Comparison of ENCODE assay signal across 9 mouse cellular contexts in the genomic region with DNA sequence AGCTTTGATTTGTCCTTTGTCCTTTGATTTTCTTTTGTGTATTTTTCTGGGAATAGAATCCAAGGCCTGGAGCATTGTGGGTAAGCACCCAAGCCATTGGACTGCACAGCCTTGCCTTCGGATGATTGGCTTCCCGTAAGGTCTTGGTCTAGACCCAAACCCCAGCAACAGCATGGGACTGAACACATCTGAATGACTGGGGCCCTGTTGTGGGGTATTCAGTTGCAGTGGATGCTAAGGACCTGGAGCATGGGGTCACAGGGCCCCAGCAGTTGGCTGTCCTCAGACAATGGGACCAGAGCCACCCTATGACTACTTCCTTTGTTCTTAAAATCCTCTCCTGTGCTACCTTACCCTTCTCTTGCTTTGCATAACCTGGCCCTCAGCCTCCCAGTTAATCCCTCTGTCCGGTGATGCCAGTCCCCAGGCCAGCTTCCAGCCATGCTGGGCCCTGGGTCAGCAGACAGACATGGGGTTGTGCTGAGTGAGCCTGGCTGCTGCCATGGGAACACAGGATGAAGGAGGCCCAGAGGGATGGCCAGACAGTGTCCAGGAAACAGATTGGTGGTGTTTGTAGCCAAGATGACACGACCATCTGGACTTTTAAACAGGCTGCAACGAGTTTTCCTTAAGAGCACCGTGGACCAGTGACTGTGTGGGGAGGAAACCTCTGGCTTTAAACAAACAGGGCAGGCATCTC. TPM values are rescaled to one million over a fixed set of nuclear protein-coding genes. Genes with fewer than 3 reads are reported as not detected.
DNase-seq lines count a peak whose midpoint lies in the region; ATAC-seq and TF ChIP-seq lines count a peak whose summit lies in the region.
"Had no signal": no experiment of that assay in that cellular context is flagged by ENCODE, and none has a peak within 500 bp of the region (broad histone marks: within the 10 kb centered on the region; RNA-seq: fewer than 3 reads in every experiment).

No protein-coding gene starts in this region.

- H3K36me3 ChIP-seq in heart, adult 2 months (ENCODE audit: control insufficient read depth, insufficient read depth, low read length): no peaks in the 10 kb centered on the region
- H3K36me3 ChIP-seq in intestine, postnatal 0 days (ENCODE audit: control insufficient read depth, insufficient read depth): peaks cover 36% of the 10 kb centered on the region

- no peak overlapping the region for H3K4me2 ChIP-seq in intestine, postnatal 0 days (replicated peaks; ENCODE audit: low read depth)

- DNase-seq in Muller cell, postnatal 12 days (ENCODE audit: inconsistent ontology term): peak; percentile 83
- DNase-seq in cerebellum, postnatal 10 days: peak; percentile 84 to 90
- DNase-seq in heart, adult 2 months: peak; percentile 64 to 80
- no peak for DNase-seq in urinary bladder, postnatal 10 days (ENCODE audit: low spot score)
- no peak for DNase-seq in spleen, postnatal 14 days (ENCODE audit: low spot score in 2 of 2)
- no peak for DNase-seq in thymus, postnatal 36 days

- intact Hi-C loops in heart, adult 2 months (cut with DNase I): no loop called here

- no peak for ATAC-seq in intestine, postnatal 0 days
- no peak for ATAC-seq in megakaryocyte, adult 5-6 weeks (ENCODE audit: poor library complexity, severe bottlenecking)

- TF ChIP-seq CTCF in heart, adult 2 months (IDR thresholded peaks at IDR 0.05): no peak
- TF ChIP-seq CTCF in intestine, postnatal 0 days (IDR thresholded peaks at IDR 0.05; ENCODE audit: low read depth): no peak

- H3K9ac ChIP-seq in heart, adult 2 months (ENCODE audit: low read depth, low read length): no peak overlapping the region
- no peak overlapping the region for H3K9ac ChIP-seq in intestine, postnatal 0 days (ENCODE audit: low read depth, low read length)

- 37% methylated on average over 6 of the region's 6 CpGs for WGBS in heart, adult 2 months
- 69% methylated on average over 6 of the region's 6 CpGs for WGBS in intestine, postnatal 0 days

- H3K9me3 ChIP-seq in intestine, postnatal 0 days (ENCODE audit: control insufficient read depth): no peaks in the 10 kb centered on the region

- peak overlapping the region; percentile 92 for H3K27ac ChIP-seq in heart, adult 2 months
- 0 out of 2 replicates have a peak overlapping the region, but pooled peaks have one; percentile 46 for H3K27ac ChIP-seq in intestine, postnatal 0 days (ENCODE audit: low read depth, low read length)

- TF ChIP-seq POLR2A in heart, adult 2 months (IDR thresholded peaks at IDR 0.05; ENCODE audit: insufficient read depth, low read depth, low read length): peak; percentile 71

- no peaks in the 10 kb centered on the region for H3K79me2 ChIP-seq in heart, adult 2 months (replicated peaks; ENCODE audit: control insufficient read depth, insufficient read depth, low read length)

- TF ChIP-seq EP300 in heart, adult 2 months (IDR thresholded peaks at IDR 0.05; ENCODE audit: insufficient read depth, low read depth, low read length): peak; percentile 85

- H3K4me3 ChIP-seq in heart, adult 2 months: no peak overlapping the region
- H3K4me3 ChIP-seq in intestine, postnatal 0 days (ENCODE audit: low read depth, low read length): no peak overlapping the region

- H3K27me3 ChIP-seq in heart, adult 2 months (ENCODE audit: control insufficient read depth, insufficient read depth, low read length): no peaks in the 10 kb centered on the region
- no peaks in the 10 kb centered on the region for H3K27me3 ChIP-seq in intestine, postnatal 0 days (replicated peaks; ENCODE audit: control insufficient read depth, insufficient read depth, low read length)

- peaks cover 16% of the 10 kb centered on the region for H3K4me1 ChIP-seq in heart, adult 2 months (ENCODE audit: control insufficient read depth, insufficient read depth, low read length)
- no peaks in the 10 kb centered on the region for H3K4me1 ChIP-seq in intestine, postnatal 0 days (replicated peaks; ENCODE audit: control insufficient read depth, insufficient read depth, low read length)

RNA-seq across cellular contexts. Expression of a gene that starts 11.7 kb away (rescaled TPM):
- total RNA-seq in heart, adult 2 months (2021): 10 to 100 TPM; 32.0 to 36.3 TPM
- polyA plus RNA-seq in heart, adult 2 months (2012; rRNA removed): 31.4 and 31.7 TPM in 2 replicates
- 42.6 and 44.8 TPM in 2 replicates for polyA plus RNA-seq in intestine, postnatal 0 days (2015; fragmentation: Nextera tagmentation; extraction: Ambion mirVana)
- 44.6 and 45.0 TPM in 2 replicates for total RNA-seq in megakaryocyte, adult 5-6 weeks (2015)
- 60.6 and 61.0 TPM in 2 replicates for total RNA-seq in megakaryocyte, adult 5-6 weeks (2017)

RNA-seq across cellular contexts. Expression of a gene that starts 11.7 kb away (rescaled TPM):
- total RNA-seq in heart, adult 2 months (2021): 10 to 100 TPM; 18.8 to 22.8 TPM
- polyA plus RNA-seq in heart, adult 2 months (2012; rRNA removed): 9.8 and 15.9 TPM in 2 replicates
- polyA plus RNA-seq in intestine, postnatal 0 days (2015; fragmentation: Nextera tagmentation; extraction: Ambion mirVana): 29.6 and 32.1 TPM in 2 replicates
- 10.8 and 11.4 TPM in 2 replicates for total RNA-seq in megakaryocyte, adult 5-6 weeks (2015)
- total RNA-seq in megakaryocyte, adult 5-6 weeks (2017): 19.1 and 21.8 TPM in 2 replicates

RNA-seq across cellular contexts. Expression of a gene that starts 33.9 kb away (rescaled TPM):
- total RNA-seq in heart, adult 2 months (2021): 10 to 100 TPM; 83.8 to 83.9 TPM
- 80.8 and 105 TPM in 2 replicates for polyA plus RNA-seq in heart, adult 2 months (2012; rRNA removed)
- 42.9 and 45.7 TPM in 2 replicates for polyA plus RNA-seq in intestine, postnatal 0 days (2015; fragmentation: Nextera tagmentation; extraction: Ambion mirVana)
- 36.3 and 36.7 TPM in 2 replicates for total RNA-seq in megakaryocyte, adult 5-6 weeks (2015)
- total RNA-seq in megakaryocyte, adult 5-6 weeks (2017): 72.7 and 83.1 TPM in 2 replicates

RNA-seq across cellular contexts. Expression of a gene that starts 46.9 kb away (rescaled TPM):
- 1 to 10 TPM; 4.5 to 5.4 TPM for total RNA-seq in heart, adult 2 months (2021)
- polyA plus RNA-seq in heart, adult 2 months (2012; rRNA removed): 7.6 and 11.8 TPM in 2 replicates
- polyA plus RNA-seq in intestine, postnatal 0 days (2015; fragmentation: Nextera tagmentation; extraction: Ambion mirVana): 5.6 TPM in 2 replicates
- total RNA-seq in megakaryocyte, adult 5-6 weeks (2015): 2.3 and 3.2 TPM in 2 replicates
- total RNA-seq in megakaryocyte, adult 5-6 weeks (2017): 2.2 and 3.8 TPM in 2 replicates

RNA-seq across cellular contexts. Expression of a gene that starts 52.6 kb away (rescaled TPM):
- total RNA-seq in heart, adult 2 months (2021): 10 to 100 TPM; 65.3 to 81.4 TPM
- 115 and 120 TPM in 2 replicates for polyA plus RNA-seq in heart, adult 2 months (2012; rRNA removed)
- polyA plus RNA-seq in intestine, postnatal 0 days (2015; fragmentation: Nextera tagmentation; extraction: Ambion mirVana): 628 and 645 TPM in 2 replicates
- 8.0 and 9.7 TPM in 2 replicates for total RNA-seq in megakaryocyte, adult 5-6 weeks (2015)
- 22.0 and 23.1 TPM in 2 replicates for total RNA-seq in megakaryocyte, adult 5-6 weeks (2017)
- total RNA-seq: MEL had no signal

Comparison
In these comparisons a context has a peak if more than half of its experiments do, and no peak if none do; other contexts are left out.
1. DNase-seq: peak in Muller cell, postnatal 12 days (single experiment), cerebellum, postnatal 10 days (2 of 2) and heart, adult 2 months (2 of 2); none in urinary bladder, postnatal 10 days (single experiment), spleen, postnatal 14 days (0 of 2) and thymus, postnatal 36 days (0 of 2).